Mouse (Mus musculus) megakaryocyte, embryonic 14.5 days (primary cell): Measurements from ENCODE around the gene Endod1.

Experiments
- FLI1 ChIP-seq: IDR thresholded peaks from 2 replicates; pipeline ENCODE4 v1.6.1; 2012; ENCODE audit warnings: low read length, inconsistent platforms, mixed read lengths
- GATA1 ChIP-seq: IDR thresholded peaks from 3 replicates; pipeline ENCODE4 v1.6.1; 2012; ENCODE audit warnings: mixed read lengths, low read length, inconsistent platforms, borderline replicate concordance

- TF ChIP-seq GATA1 (no peak), FLI1 (no peak)
Measured at GRCm38 (mm10) chr9:14400392-14400791, 19.1 kb upstream of the Endod1 start.
